Comparison of ENCODE assay signal across 21 mouse cellular contexts in genomic region chr7:107685955-107686285, GRCm38 (mm10).
DNase-seq lines count a peak whose midpoint lies in the region; ATAC-seq and TF ChIP-seq lines count a peak whose summit lies in the region.
"Had no signal": no experiment of that assay in that cellular context is flagged by ENCODE, and none has a peak within 500 bp of the region (broad histone marks: within the 10 kb centered on the region; RNA-seq: fewer than 3 reads in every experiment).

No protein-coding gene starts in this region.

- TF ChIP-seq CTCF in stomach, postnatal 0 days (IDR thresholded peaks at IDR 0.05; ENCODE audit: low read depth) = no peak

- no peak for DNase-seq in embryonic facial prominence, embryonic 10.5 days (ENCODE audit: low spot score)
- peak; percentile 55 to 64 for DNase-seq in lung, adult 18-20 months
- no peak for DNase-seq in lung, postnatal 14 days
- DNase-seq in stomach, postnatal 0 days (ENCODE audit: low spot score) = peak; percentile 91
- no peak for DNase-seq in urinary bladder, postnatal 36 days (ENCODE audit: low spot score in 2 of 2)
- no peak for DNase-seq in gastrocnemius, adult 8-10 months (ENCODE audit: low spot score in 2 of 2)
- DNase-seq: cerebellum, postnatal 14 days; embryo, embryonic 11 days; gastrocnemius, postnatal 10 days; kidney, adult 18-20 months; liver, embryonic 13.5 days; midbrain, embryonic 14.5 days; right cerebral cortex, postnatal 4 days; thymus, adult 2 months had no signal

- no peak overlapping the region for H3K9ac ChIP-seq in embryonic facial prominence, embryonic 13.5 days
- no peak overlapping the region for H3K9ac ChIP-seq in lung, embryonic 15.5 days
- H3K9ac ChIP-seq in stomach, postnatal 0 days (ENCODE audit: low read length) = no peak overlapping the region; the same call in 1 of the 2 replicates
- H3K9ac ChIP-seq: hindbrain, embryonic 12.5 days; liver, embryonic 13.5 days had no signal

- peak overlapping the region; percentile 39; the same call in 1 of the 2 replicates for H3K27ac ChIP-seq in embryonic facial prominence, embryonic 13.5 days
- H3K27ac ChIP-seq in embryonic facial prominence, embryonic 10.5 days (replicated peaks) = no peak overlapping the region
- peak overlapping the region; percentile 69 for H3K27ac ChIP-seq in lung, embryonic 15.5 days
- peak overlapping the region; percentile 95 for H3K27ac ChIP-seq in stomach, postnatal 0 days (replicated peaks)
- H3K27ac ChIP-seq: hindbrain, embryonic 12.5 days; left cerebral cortex, adult 2 months; liver, embryonic 13.5 days had no signal

- H3K4me3 ChIP-seq in embryonic facial prominence, embryonic 13.5 days = no peak overlapping the region
- H3K4me3 ChIP-seq in embryonic facial prominence, embryonic 10.5 days = no peak overlapping the region
- H3K4me3 ChIP-seq in lung, embryonic 15.5 days = no peak overlapping the region
- H3K4me3 ChIP-seq in stomach, postnatal 0 days (ENCODE audit: low read depth, low read length) = peak overlapping the region; percentile 17; the same call in 1 of the 2 replicates
- H3K4me3 ChIP-seq: erythroblast, embryonic 14.5 days; hindbrain, embryonic 12.5 days; left cerebral cortex, adult 2 months; liver, embryonic 13.5 days had no signal

- no peaks in the 10 kb centered on the region for H3K27me3 ChIP-seq in embryonic facial prominence, embryonic 13.5 days
- no peaks in the 10 kb centered on the region for H3K27me3 ChIP-seq in embryonic facial prominence, embryonic 10.5 days (replicated peaks; ENCODE audit: low read depth, poor library complexity, severe bottlenecking)
- no peaks in the 10 kb centered on the region for H3K27me3 ChIP-seq in lung, embryonic 15.5 days
- H3K27me3 ChIP-seq in stomach, postnatal 0 days (ENCODE audit: control insufficient read depth, insufficient read depth, low read length) = no peaks in the 10 kb centered on the region
- H3K27me3 ChIP-seq: liver, embryonic 13.5 days had no signal

- no peak for TF ChIP-seq EP300 in stomach, postnatal 0 days (optimal IDR thresholded peaks at IDR 0.05)

- H3K9me3 ChIP-seq in embryonic facial prominence, embryonic 13.5 days = no peaks in the 10 kb centered on the region
- no peaks in the 10 kb centered on the region for H3K9me3 ChIP-seq in embryonic facial prominence, embryonic 10.5 days
- H3K9me3 ChIP-seq in lung, embryonic 15.5 days = no peaks in the 10 kb centered on the region
- H3K9me3 ChIP-seq in stomach, postnatal 0 days (ENCODE audit: control insufficient read depth, low read length) = no peaks in the 10 kb centered on the region
- H3K9me3 ChIP-seq: hindbrain, embryonic 12.5 days; liver, embryonic 13.5 days had no signal

- peaks cover 14% of the 10 kb centered on the region for H3K4me1 ChIP-seq in embryonic facial prominence, embryonic 13.5 days
- peaks cover 48% of the 10 kb centered on the region for H3K4me1 ChIP-seq in embryonic facial prominence, embryonic 10.5 days
- peaks cover 11% of the 10 kb centered on the region; the same call in 1 of the 2 replicates for H3K4me1 ChIP-seq in lung, embryonic 15.5 days
- no peaks in the 10 kb centered on the region; the same call in none of the 2 replicates for H3K4me1 ChIP-seq in stomach, postnatal 0 days (replicated peaks; ENCODE audit: control insufficient read depth, insufficient read depth)
- H3K4me1 ChIP-seq: liver, embryonic 13.5 days had no signal

- H3K36me3 ChIP-seq in embryonic facial prominence, embryonic 13.5 days = peaks cover 13% of the 10 kb centered on the region
- H3K36me3 ChIP-seq in embryonic facial prominence, embryonic 10.5 days (replicated peaks) = peaks cover 47% of the 10 kb centered on the region
- no peaks in the 10 kb centered on the region for H3K36me3 ChIP-seq in lung, embryonic 15.5 days
- no peaks in the 10 kb centered on the region; the same call in 1 of the 2 replicates for H3K36me3 ChIP-seq in stomach, postnatal 0 days (ENCODE audit: control insufficient read depth, insufficient read depth, low read length)
- H3K36me3 ChIP-seq: G1E; hindbrain, embryonic 12.5 days; liver, embryonic 13.5 days had no signal

- peak; percentile 68; the same call in 1 of the 2 replicates for ATAC-seq in embryonic facial prominence, embryonic 13.5 days (ENCODE audit: insufficient number of reproducible peaks, insufficient read depth, low FRiP score, low TSS enrichment, low read depth)
- ATAC-seq in lung, embryonic 15.5 days (ENCODE audit: borderline replicate concordance, extremely low read depth, low FRiP score, low TSS enrichment) = peak; percentile 61
- peak; percentile 90 for ATAC-seq in stomach, postnatal 0 days (ENCODE audit: low FRiP score, low TSS enrichment)
- ATAC-seq: CD4-positive, CD25-positive, alpha-beta regulatory T cell, adult 4 months had no signal

- no peak overlapping the region for H3K4me2 ChIP-seq in embryonic facial prominence, embryonic 13.5 days
- peak overlapping the region; percentile 2; the same call in 1 of the 2 replicates for H3K4me2 ChIP-seq in lung, embryonic 15.5 days
- peak overlapping the region; percentile 40 for H3K4me2 ChIP-seq in stomach, postnatal 0 days (replicated peaks; ENCODE audit: low read depth)
- H3K4me2 ChIP-seq: hindbrain, embryonic 12.5 days; liver, embryonic 13.5 days had no signal

- 77% methylated on average over 7 of the region's 7 CpGs for WGBS in embryonic facial prominence, embryonic 13.5 days
- WGBS in embryonic facial prominence, embryonic 10.5 days = 89% methylated on average over 7 of the region's 7 CpGs
- WGBS in lung, embryonic 15.5 days = 60% methylated on average over 7 of the region's 7 CpGs
- 60% methylated on average over 7 of the region's 7 CpGs for WGBS in stomach, postnatal 0 days

Comparison
In these comparisons a context has a peak if more than half of its experiments do, and no peak if none do; other contexts are left out.
1. DNase-seq: peak in lung, adult 18-20 months (2 of 2) and stomach, postnatal 0 days (single experiment); none in embryonic facial prominence, embryonic 10.5 days (single experiment), lung, postnatal 14 days (single experiment), urinary bladder, postnatal 36 days (0 of 2) and gastrocnemius, adult 8-10 months (0 of 2).
2. Peak in every context shown above with its lines, with median percentiles within 50 percentile points of each other: ATAC-seq.